ENCODE assay signal across 10 mouse cellular contexts in genomic region chr10:61176221-61176790, GRCm38 (mm10). TPM values are rescaled to one million over a fixed set of nuclear protein-coding genes. Genes with fewer than 3 reads are reported as not detected.
DNase-seq lines count a peak whose midpoint lies in the region; ATAC-seq lines count a peak whose summit lies in the region.
"Had no signal": no experiment of that assay in that cellular context is flagged by ENCODE, and none has a peak within 500 bp of the region (broad histone marks: within the 10 kb centered on the region; RNA-seq: fewer than 3 reads in every experiment).

No protein-coding gene starts in this region.

- H3K4me3 ChIP-seq in heart, embryonic 12.5 days: 0 out of 2 replicates have a peak overlapping the region, but pooled peaks have one; percentile 5
- peak overlapping the region; percentile 37 for H3K4me3 ChIP-seq in midbrain, embryonic 10.5 days
- no peak overlapping the region for H3K4me3 ChIP-seq in midbrain, embryonic 14.5 days (replicated peaks; ENCODE audit: low read depth, low read length)
- no peak overlapping the region for H3K4me3 ChIP-seq in hindbrain, embryonic 12.5 days
- H3K4me3 ChIP-seq in neural tube, embryonic 15.5 days (replicated peaks): no peak overlapping the region

- no peaks in the 10 kb centered on the region for H3K9me3 ChIP-seq in heart, embryonic 12.5 days (replicated peaks)
- H3K9me3 ChIP-seq in midbrain, embryonic 10.5 days (replicated peaks): no peaks in the 10 kb centered on the region
- no peaks in the 10 kb centered on the region for H3K9me3 ChIP-seq in midbrain, embryonic 14.5 days (ENCODE audit: control insufficient read depth, low read length)
- H3K9me3 ChIP-seq in hindbrain, embryonic 12.5 days (replicated peaks): no peaks in the 10 kb centered on the region
- no peaks in the 10 kb centered on the region for H3K9me3 ChIP-seq in neural tube, embryonic 15.5 days (replicated peaks)

- WGBS in heart, embryonic 12.5 days: 42% methylated on average over 7 of the region's 7 CpGs
- 46% methylated on average over 7 of the region's 7 CpGs for WGBS in midbrain, embryonic 10.5 days
- WGBS in midbrain, embryonic 14.5 days: 44% methylated on average over 7 of the region's 7 CpGs
- 42% methylated on average over 7 of the region's 7 CpGs for WGBS in hindbrain, embryonic 12.5 days
- 42% methylated on average over 7 of the region's 7 CpGs for WGBS in neural tube, embryonic 15.5 days

- no peak for ATAC-seq in heart, embryonic 12.5 days (ENCODE audit: insufficient number of reproducible peaks, low FRiP score)
- ATAC-seq in midbrain, embryonic 14.5 days (ENCODE audit: low FRiP score, low TSS enrichment): no peak
- no peak for ATAC-seq in hindbrain, embryonic 12.5 days (ENCODE audit: low FRiP score)
- no peak for ATAC-seq in neural tube, embryonic 15.5 days (ENCODE audit: low FRiP score)

- DNase-seq in heart, postnatal 36 days: no peak
- no peak for DNase-seq in midbrain, embryonic 10.5 days (ENCODE audit: low spot score)
- DNase-seq in midbrain, embryonic 14.5 days: no peak
- DNase-seq in thymus, postnatal 25 days: no peak
- DNase-seq in right cerebral cortex, postnatal 4 days: no peak
- DNase-seq: kidney, postnatal 10 days; lung, adult 2 months had no signal

- no peak overlapping the region for H3K27ac ChIP-seq in heart, embryonic 12.5 days (ENCODE audit: poor library complexity, severe bottlenecking)
- no peak overlapping the region for H3K27ac ChIP-seq in midbrain, embryonic 10.5 days (replicated peaks)
- H3K27ac ChIP-seq in midbrain, embryonic 14.5 days (replicated peaks; ENCODE audit: low read depth, low read length): no peak overlapping the region
- no peak overlapping the region for H3K27ac ChIP-seq in hindbrain, embryonic 12.5 days
- H3K27ac ChIP-seq in neural tube, embryonic 15.5 days (replicated peaks): no peak overlapping the region

- H3K4me1 ChIP-seq in heart, embryonic 12.5 days (replicated peaks): peaks cover 6% of the 10 kb centered on the region; the same call in 1 of the 2 replicates
- peaks cover 14% of the 10 kb centered on the region for H3K4me1 ChIP-seq in midbrain, embryonic 10.5 days
- no peaks in the 10 kb centered on the region for H3K4me1 ChIP-seq in midbrain, embryonic 14.5 days (ENCODE audit: control insufficient read depth, insufficient read depth, low read length)
- peaks cover 4% of the 10 kb centered on the region for H3K4me1 ChIP-seq in hindbrain, embryonic 12.5 days
- peaks cover 3% of the 10 kb centered on the region; the same call in 1 of the 2 replicates for H3K4me1 ChIP-seq in neural tube, embryonic 15.5 days

- peaks cover 65% of the 10 kb centered on the region for H3K27me3 ChIP-seq in heart, embryonic 12.5 days (replicated peaks)
- peaks cover 30% of the 10 kb centered on the region for H3K27me3 ChIP-seq in midbrain, embryonic 10.5 days (ENCODE audit: low read depth, poor library complexity, severe bottlenecking)
- H3K27me3 ChIP-seq in midbrain, embryonic 14.5 days (ENCODE audit: control insufficient read depth, insufficient read depth, low read length): no peaks in the 10 kb centered on the region
- peaks cover 14% of the 10 kb centered on the region for H3K27me3 ChIP-seq in hindbrain, embryonic 12.5 days
- 0 out of 2 replicates have a peak, but pooled peaks cover 5% of the 10 kb centered on the region for H3K27me3 ChIP-seq in neural tube, embryonic 15.5 days (replicated peaks)

- intact Hi-C loops in heart, postnatal 36 days (cut with DNase I): no loop called here

- H3K4me2 ChIP-seq in heart, embryonic 12.5 days: peak overlapping the region; percentile 53
- H3K4me2 ChIP-seq in midbrain, embryonic 14.5 days (ENCODE audit: low read length): no peak overlapping the region
- peak overlapping the region; percentile 34 for H3K4me2 ChIP-seq in hindbrain, embryonic 12.5 days (replicated peaks)
- peak overlapping the region; percentile 26; the same call in 1 of the 2 replicates for H3K4me2 ChIP-seq in neural tube, embryonic 15.5 days

- H3K9ac ChIP-seq in heart, embryonic 12.5 days: no peak overlapping the region
- H3K9ac ChIP-seq in midbrain, embryonic 14.5 days (replicated peaks; ENCODE audit: low read length): no peak overlapping the region
- no peak overlapping the region for H3K9ac ChIP-seq in hindbrain, embryonic 12.5 days
- no peak overlapping the region for H3K9ac ChIP-seq in neural tube, embryonic 15.5 days (replicated peaks)

- no peaks in the 10 kb centered on the region for H3K36me3 ChIP-seq in heart, embryonic 12.5 days
- no peaks in the 10 kb centered on the region for H3K36me3 ChIP-seq in midbrain, embryonic 10.5 days
- no peaks in the 10 kb centered on the region for H3K36me3 ChIP-seq in midbrain, embryonic 14.5 days (ENCODE audit: control insufficient read depth, insufficient read depth, low read length)
- H3K36me3 ChIP-seq in hindbrain, embryonic 12.5 days: no peaks in the 10 kb centered on the region
- H3K36me3 ChIP-seq in neural tube, embryonic 15.5 days: no peaks in the 10 kb centered on the region

RNA-seq across cellular contexts. Expression of gene Tbata, which starts 4.6 kb away (rescaled TPM):
- polyA plus RNA-seq in heart, embryonic 12.5 days (2016; fragmentation: Nextera tagmentation; extraction: Ambion mirVana): not detected in 2 replicates
- total RNA-seq in heart, postnatal 36 days (2021): not detected
- not detected in 2 replicates for polyA plus RNA-seq in midbrain, embryonic 10.5 days (2016; fragmentation: Nextera tagmentation; extraction: Ambion mirVana)
- 0.22 TPM in 1 of 2 replicates, not detected in the other for polyA plus RNA-seq in midbrain, embryonic 14.5 days (2014; fragmentation: Nextera tagmentation; extraction: Ambion mirVana)
- 0.27 and 0.32 TPM in 2 replicates for polyA plus RNA-seq in hindbrain, embryonic 12.5 days (2016; fragmentation: Nextera tagmentation; extraction: Ambion mirVana)
- polyA plus RNA-seq in neural tube, embryonic 15.5 days (2015; fragmentation: Nextera tagmentation; extraction: Ambion mirVana): 73.7 TPM in 1 of 2 replicates, not detected in the other

RNA-seq across cellular contexts. Expression of gene Sgpl1, which starts 28.8 kb away (rescaled TPM):
- polyA plus RNA-seq in heart, embryonic 12.5 days (2016; fragmentation: Nextera tagmentation; extraction: Ambion mirVana): 37.0 and 39.1 TPM in 2 replicates
- 10 to 100 TPM; 17.8 to 19.8 TPM for total RNA-seq in heart, postnatal 36 days (2021)
- 59.0 and 66.5 TPM in 2 replicates for polyA plus RNA-seq in midbrain, embryonic 10.5 days (2016; fragmentation: Nextera tagmentation; extraction: Ambion mirVana)
- polyA plus RNA-seq in midbrain, embryonic 14.5 days (2014; fragmentation: Nextera tagmentation; extraction: Ambion mirVana): 45.3 and 64.5 TPM in 2 replicates
- polyA plus RNA-seq in hindbrain, embryonic 12.5 days (2016; fragmentation: Nextera tagmentation; extraction: Ambion mirVana): 90.7 and 91.7 TPM in 2 replicates
- 39.0 and 55.6 TPM in 2 replicates for polyA plus RNA-seq in neural tube, embryonic 15.5 days (2015; fragmentation: Nextera tagmentation; extraction: Ambion mirVana)

Comparison
In these comparisons a context has a peak if more than half of its experiments do, and no peak if none do; other contexts are left out.
1. H3K4me3 ChIP-seq: peak in heart, embryonic 12.5 days (single experiment) and midbrain, embryonic 10.5 days (single experiment); none in midbrain, embryonic 14.5 days (single experiment), hindbrain, embryonic 12.5 days (single experiment) and neural tube, embryonic 15.5 days (single experiment).